Mouse (Mus musculus) kidney, adult 2 months (tissue): ENCODE data around the gene Ywhah.

Experiments
- CTCF ChIP-seq: fragments of 200-500 bp; conservative IDR thresholded peaks from 2 replicates; pipeline ENCODE4 v1.5.1; 2011; ENCODE audit warnings: low read depth, mild to moderate bottlenecking, control low read depth, low read length, moderate library complexity, mixed read lengths; ENCODE audit not compliant: insufficient read depth, insufficient read length
- POLR2A ChIP-seq: fragments of 200-500 bp; IDR thresholded peaks from one replicate; pipeline ENCODE4 v1.6.1; 2011; ENCODE audit warnings: low read depth, low read length, control low read depth

GRCm38 (mm10) chr5:33034100-33034499, 15.5 kb downstream of the Ywhah start:
- TF ChIP-seq CTCF (peak; percentile 59; the same call in 1 of the 2 replicates), POLR2A (no peak)
